Mouse (Mus musculus): ENCODE data around the gene Med21.

The Med21 gene

GRCm38 (mm10) chr6:146678136-146679070 is 36.1 kb downstream of the Med21 start:
- peak; percentile 85 for DNase-seq (ENCODE audit: low read depth)

GRCm38 (mm10) chr6:146683881-146684280 is 41.5 kb downstream of the Med21 start:
- DNase-seq (ENCODE audit: low read depth), result no peak

DNA sequence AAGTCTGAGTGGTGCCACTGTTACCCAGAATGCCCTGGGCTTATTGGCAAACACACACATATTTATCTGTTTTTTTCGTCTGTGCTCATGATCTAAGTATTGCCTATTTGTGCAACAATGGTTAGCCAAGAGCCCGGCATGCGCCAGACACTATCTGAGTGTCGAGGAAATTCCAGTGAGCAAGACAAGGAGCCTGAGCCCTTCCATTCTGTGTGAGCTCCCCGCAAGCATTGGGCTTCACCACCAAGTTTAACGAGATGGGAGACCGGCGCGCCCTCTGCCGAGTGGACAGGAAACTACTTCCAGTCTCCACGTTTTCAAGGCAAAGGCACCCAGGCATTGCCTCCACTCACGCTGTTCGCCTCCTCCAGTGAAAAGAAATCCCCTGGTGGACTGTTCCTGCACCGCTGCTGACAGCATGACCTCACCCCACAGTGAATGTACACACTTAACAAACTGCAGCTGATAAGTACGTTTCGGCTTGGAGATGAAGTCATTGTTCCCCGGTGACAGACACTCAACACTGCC is 43.5 kb downstream of the Med21 start:
- DNase-seq (ENCODE audit: low read depth), result no peak

- peak; percentile 88 for DNase-seq (ENCODE audit: low read depth)
Observed at GRCm38 (mm10) chr6:146686463-146687196, 44.3 kb downstream of the Med21 start.

DNA sequence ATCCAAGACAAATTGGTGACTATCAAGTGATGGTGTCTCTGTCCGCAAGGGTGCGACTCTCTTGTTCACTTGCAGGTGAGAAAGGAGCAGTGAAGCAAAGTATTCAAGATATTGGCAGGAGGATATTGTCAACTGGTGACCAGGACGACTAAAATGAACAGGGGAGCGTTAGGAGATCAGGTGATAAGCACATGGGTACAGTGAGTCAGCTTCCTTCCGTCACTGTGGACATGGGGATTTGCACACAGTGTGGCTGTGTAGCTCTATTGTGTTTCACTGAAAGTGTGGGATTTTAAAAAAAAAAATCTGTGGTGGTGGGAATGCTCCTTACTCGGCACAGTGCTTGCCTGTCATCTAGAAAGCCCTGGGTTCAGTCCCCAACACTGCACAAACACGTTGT is 45.7 kb downstream of the Med21 start:
- peak; percentile 67 for DNase-seq (ENCODE audit: low read depth)

GRCm38 (mm10) chr6:146688861-146689260 is 46.5 kb downstream of the Med21 start:
- no peak for DNase-seq (ENCODE audit: low read depth)

- DNase-seq (ENCODE audit: low read depth), result peak; percentile 47
Observed at GRCm38 (mm10) chr6:146697767-146698166, 55.4 kb downstream of the Med21 start.

DNA sequence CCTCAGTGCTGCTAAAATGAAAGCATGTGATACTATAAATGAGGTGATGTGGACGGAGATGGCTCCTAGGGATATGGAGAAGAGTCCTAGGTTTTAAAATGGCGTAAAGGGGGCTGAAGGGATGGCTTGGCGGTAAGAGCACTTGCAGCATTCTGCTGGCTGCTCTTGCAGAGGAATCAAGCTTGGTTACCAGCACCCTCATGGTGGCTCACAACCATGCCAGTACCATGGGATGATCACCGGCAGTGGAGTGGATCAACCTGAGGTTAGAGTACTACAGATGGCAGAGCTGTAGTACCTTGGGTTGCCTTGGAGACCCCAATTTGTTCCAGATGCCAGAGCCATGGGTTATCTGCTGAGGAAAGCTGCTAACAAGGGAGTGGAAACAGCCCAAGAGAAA is 56.0 kb downstream of the Med21 start:
- no peak for DNase-seq (ENCODE audit: low read depth)
